Mouse (Mus musculus) liver, adult (tissue): ENCODE results near the gene Psen2.

Experiments used
- GATA4 ChIP-seq: IDR thresholded peaks from 2 replicates; pipeline ENCODE4 v1.6.1; 2014; ENCODE audit warnings: mild to moderate bottlenecking, low read length; ENCODE audit not compliant: insufficient replicate concordance

The Psen2 gene

GRCm38 (mm10) chr1:180263364-180263997 is at the start of gene Psen2:
Psen2 (minus strand) TSS chr1:180263438.
- no peak for TF ChIP-seq GATA4

- TF ChIP-seq GATA4: peak; percentile 35; the same call in 1 of the 2 replicates
Measured at GRCm38 (mm10) chr1:180312792-180313311, 49.6 kb upstream of the Psen2 start.

DNA sequence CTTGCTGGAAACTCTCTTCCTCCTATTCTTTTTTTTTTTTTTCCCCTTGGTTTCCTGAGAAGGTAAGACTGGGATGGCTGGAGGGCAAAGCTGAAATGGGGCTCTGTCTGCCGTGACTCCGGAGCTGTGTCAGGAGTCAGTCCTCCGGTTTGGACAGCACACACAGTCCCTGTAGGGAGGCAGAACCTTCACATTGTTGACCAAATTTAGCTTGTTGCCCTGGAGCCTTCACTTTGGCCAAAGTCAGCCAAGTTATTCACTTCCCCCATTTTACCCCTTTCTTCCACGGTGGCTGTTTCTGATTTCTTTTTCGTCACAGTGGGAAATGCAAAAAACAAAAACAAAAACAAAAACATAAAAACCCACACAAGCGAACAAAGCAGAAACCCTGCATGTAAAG is 49.0 kb upstream of the Psen2 start:
- TF ChIP-seq GATA4: no peak

DNA sequence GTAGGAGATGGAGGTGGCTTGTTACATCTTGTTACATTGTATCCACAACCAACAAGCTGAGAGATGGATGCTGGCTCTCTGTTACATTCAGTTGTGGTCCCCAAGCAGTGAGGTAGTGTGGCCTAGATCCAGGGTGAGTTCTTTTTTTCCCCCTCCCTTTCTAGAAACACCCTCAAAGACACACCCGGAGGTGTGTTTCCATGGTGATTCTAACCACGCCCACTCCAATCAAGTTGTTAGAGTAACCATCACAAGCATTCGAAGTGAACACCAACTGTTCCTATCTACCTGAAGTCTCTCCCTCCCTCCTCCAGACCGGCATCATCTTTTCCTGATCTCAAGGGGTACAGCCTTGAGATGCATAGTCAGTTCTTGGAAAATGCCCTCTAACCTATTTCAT is 45.7 kb upstream of the Psen2 start:
- TF ChIP-seq GATA4: no peak

DNA sequence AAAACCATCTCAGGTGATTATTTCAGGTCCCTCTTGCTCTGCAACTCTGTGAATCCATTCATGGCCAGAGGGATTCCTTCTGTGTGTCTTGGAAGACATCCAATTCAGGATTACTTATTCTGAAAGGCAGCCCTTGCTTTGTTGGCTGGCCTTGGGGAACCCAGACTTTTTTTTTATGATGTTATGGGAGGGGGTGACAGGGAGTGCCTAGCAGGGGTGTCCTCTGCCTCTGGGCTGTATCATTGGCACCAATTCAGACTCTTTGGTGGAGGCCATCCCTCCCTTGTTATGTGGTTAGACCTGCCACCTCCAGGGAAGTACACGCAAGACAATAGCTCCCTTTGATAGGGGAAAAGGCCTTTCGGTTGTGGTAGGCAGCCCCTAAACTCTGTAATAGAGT is 44.4 kb upstream of the Psen2 start:
- no peak for TF ChIP-seq GATA4

DNA sequence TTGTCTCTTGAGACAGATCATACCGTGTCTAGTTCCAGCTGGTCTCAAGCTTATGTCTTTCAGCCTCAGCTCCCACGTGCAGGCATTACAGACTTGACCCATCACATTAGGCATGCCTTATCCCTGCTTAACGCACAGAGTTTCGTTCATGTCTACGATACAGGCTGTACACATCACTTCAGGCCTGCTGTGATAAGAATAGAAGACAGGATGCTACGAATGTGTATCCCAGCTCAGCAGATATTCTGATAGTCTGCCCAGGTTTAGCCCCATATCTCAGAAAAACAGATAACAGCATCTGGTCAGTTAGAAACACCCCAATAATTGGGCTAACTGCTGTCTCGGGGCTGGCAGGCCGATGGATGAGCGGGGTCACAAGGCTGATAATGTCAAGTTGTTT is 43.7 kb upstream of the Psen2 start:
- TF ChIP-seq GATA4: no peak

- TF ChIP-seq GATA4: no peak
Measured at GRCm38 (mm10) chr1:180303600-180303999, 40.4 kb upstream of the Psen2 start.

DNA sequence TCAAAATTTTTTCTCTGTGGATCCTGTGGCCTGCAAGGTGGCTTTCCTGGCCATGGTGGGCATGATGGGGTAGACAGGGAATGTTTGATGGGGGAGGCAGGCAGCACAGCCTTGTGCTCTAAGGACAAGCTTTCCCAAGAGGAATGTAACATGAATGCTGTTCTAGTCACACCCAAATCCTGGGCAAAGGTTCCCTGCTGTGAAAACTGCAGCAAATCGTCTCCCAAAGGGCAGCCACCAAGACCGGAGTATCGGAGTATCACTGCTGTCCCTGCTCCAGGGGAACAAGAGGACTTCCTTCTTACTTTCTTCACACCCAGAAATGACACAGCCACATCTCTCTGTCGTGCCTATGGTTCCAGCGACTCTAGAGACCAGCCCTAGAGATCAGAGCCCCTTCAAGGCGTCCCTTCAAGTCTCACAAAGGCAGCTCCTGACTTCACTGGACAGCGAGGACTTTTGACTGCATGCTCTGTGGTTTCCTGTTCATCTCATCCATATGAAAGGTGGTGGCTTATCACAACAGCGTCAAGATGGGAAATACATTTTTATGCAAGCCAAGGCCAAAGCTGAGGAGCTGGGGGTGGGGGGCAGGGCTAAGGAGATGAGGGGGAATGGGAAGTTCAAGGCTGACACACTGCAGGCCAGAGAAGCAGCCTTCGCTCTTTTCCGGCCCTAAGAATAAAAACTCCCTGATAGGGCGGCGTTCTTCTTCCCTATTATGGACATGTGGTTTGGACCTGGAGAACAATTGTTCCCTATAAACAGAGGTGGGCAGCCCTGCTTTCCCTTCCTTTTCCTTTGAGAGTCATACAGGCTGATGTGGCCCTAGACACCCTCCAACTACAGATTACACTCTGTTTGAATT is 39.2 kb upstream of the Psen2 start:
- peak; percentile 71; the same call in 1 of the 2 replicates for TF ChIP-seq GATA4

GRCm38 (mm10) chr1:180300997-180301396 is 37.8 kb upstream of the Psen2 start:
- no peak for TF ChIP-seq GATA4

- TF ChIP-seq GATA4: no peak
Measured at GRCm38 (mm10) chr1:180300292-180300691, 37.1 kb upstream of the Psen2 start.

GRCm38 (mm10) chr1:180299697-180300096 is 36.5 kb upstream of the Psen2 start:
- no peak for TF ChIP-seq GATA4

- no peak for TF ChIP-seq GATA4
Measured at GRCm38 (mm10) chr1:180296088-180296487, 32.9 kb upstream of the Psen2 start.

GRCm38 (mm10) chr1:180290358-180290757 is 27.1 kb upstream of the Psen2 start:
- no peak for TF ChIP-seq GATA4

- no peak for TF ChIP-seq GATA4
Measured at GRCm38 (mm10) chr1:180289788-180290187, 26.6 kb upstream of the Psen2 start.

DNA sequence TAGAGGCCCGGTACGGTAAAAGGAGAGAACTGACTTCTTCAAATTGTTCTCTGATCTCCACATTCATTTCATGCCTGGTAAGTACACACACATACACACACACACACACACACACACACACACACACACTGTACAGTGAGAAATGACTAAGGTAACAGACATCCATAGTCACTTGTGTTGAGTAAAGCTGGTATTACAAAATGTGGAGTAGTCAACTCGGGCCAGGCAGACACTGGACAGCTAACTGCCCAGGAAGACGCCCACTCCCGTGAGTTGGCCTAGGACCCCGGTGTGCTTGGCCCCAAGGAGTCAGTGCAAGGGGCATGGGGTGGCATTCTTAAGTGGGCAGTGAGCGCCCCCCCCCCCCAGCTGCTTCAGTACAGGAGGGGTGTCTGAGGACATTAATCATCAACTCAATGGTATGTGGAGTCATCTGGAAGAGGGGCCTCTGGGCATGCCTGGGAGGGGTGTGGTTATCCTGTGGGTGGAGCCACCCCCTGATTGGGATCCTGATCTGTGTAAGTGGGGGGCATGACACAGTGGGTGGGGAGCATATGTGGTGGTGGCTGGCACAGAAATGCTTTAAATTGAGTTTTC is 25.7 kb upstream of the Psen2 start:
- TF ChIP-seq GATA4: no peak

DNA sequence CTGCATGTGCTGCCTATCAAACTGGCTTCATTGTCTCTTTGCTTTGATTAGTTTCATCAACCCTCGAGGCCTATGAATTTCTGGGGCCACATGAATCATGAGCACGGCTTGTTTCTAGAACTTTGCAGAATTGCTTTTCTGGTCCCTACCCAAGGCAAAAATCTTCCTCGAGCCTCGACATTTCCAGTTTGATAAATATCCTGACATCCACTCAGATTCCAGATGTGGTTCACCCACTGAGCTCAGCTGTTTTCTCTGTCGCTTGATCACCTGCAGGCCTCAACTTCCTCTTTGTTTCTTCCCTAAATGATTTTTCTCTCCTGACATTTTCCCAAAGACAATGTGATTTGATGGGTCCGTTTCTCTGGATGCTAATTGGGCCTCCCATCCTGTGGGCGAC is 25.0 kb upstream of the Psen2 start:
- no peak for TF ChIP-seq GATA4
